Mouse (Mus musculus): ENCODE results near the gene Rfxap.

- no peak for TF ChIP-seq CTCF (IDR thresholded peaks at IDR 0.05; ENCODE audit: low read depth, low read length)
- TF ChIP-seq EP300 (IDR thresholded peaks at IDR 0.05; ENCODE audit: insufficient read depth, low read depth, low read length): no peak
These were observed 24.9 kb upstream of the Rfxap start for GRCm38 (mm10) chr3:54832491-54832890.

Measured in ES-Bruce4 (cell line).